Mouse (Mus musculus): ENCODE measurements around the gene Spats2l. TPM values are rescaled to one million over a fixed set of nuclear protein-coding genes. Genes with fewer than 3 reads are reported as not detected.
A peak's percentile ranks its signal among the peaks of the same experiment; 100 is the strongest.

Gene Spats2l
- polyA plus RNA-seq, 2 experiments, result 2.8 to 7.6 TPM

- Histone ChIP-seq H3K9ac (replicated peaks) (no peak overlapping the region), H3K4me2 (ENCODE audit: low read depth) (no peak overlapping the region), H3K4me3 (ENCODE audit: insufficient read depth in 1 of 2, low read depth in 2 of 2, low read length in 2 of 2) (no peak overlapping the region), H3K36me3 (replicated peaks; ENCODE audit: control insufficient read depth, insufficient read depth, low read depth) (no peaks in the 10 kb centered on the region), H3K27me3 (ENCODE audit: control insufficient read depth, insufficient read depth, low read length) (no peaks in the 10 kb centered on the region), H3K4me1 (replicated peaks; ENCODE audit: control insufficient read depth in 2 of 2, insufficient read depth in 2 of 2, low read length in 1 of 2) (no peaks in the 10 kb centered on the region), H3K9me3 (ENCODE audit: control insufficient read depth, low read length) (no peaks in the 10 kb centered on the region), H3K27ac (no peak overlapping the region)
- ATAC-seq (ENCODE audit: insufficient read depth) (no peak), DNase-seq (ENCODE audit: low read depth in 3 of 3, low spot score in 3 of 3) (no peak)
- 46% methylated on average over 3 of the region's 3 CpGs for WGBS (ENCODE audit: insufficient replicate concordance)
- TF ChIP-seq CTCF (IDR thresholded peaks at IDR 0.05; ENCODE audit: low read depth) (no peak), EP300 (IDR thresholded peaks at IDR 0.05; ENCODE audit: low read depth) (no peak)
These were observed 22.2 kb upstream of the Spats2l start for GRCm38 (mm10) chr1:57751781-57752180.

GRCm38 (mm10) chr1:57766396-57766795, 7.6 kb upstream of the Spats2l start:
- Histone ChIP-seq H3K27me3 (ENCODE audit: control insufficient read depth, insufficient read depth, low read length) (no peaks in the 10 kb centered on the region), H3K4me1 (replicated peaks; ENCODE audit: control insufficient read depth in 2 of 2, insufficient read depth in 2 of 2, low read length in 1 of 2) (no peaks in the 10 kb centered on the region), H3K36me3 (replicated peaks; ENCODE audit: control insufficient read depth, insufficient read depth, low read depth) (no peaks in the 10 kb centered on the region), H3K4me2 (ENCODE audit: low read depth) (no peak overlapping the region), H3K9ac (replicated peaks) (no peak overlapping the region), H3K27ac (no peak overlapping the region), H3K9me3 (ENCODE audit: control insufficient read depth, low read length) (no peaks in the 10 kb centered on the region), H3K4me3 (ENCODE audit: insufficient read depth in 1 of 2, low read depth in 2 of 2, low read length in 2 of 2) (no peak overlapping the region)
- DNase-seq (ENCODE audit: low read depth in 3 of 3, low spot score in 3 of 3) (no peak), ATAC-seq (ENCODE audit: insufficient read depth) (no peak)
- no peak for TF ChIP-seq EP300 (IDR thresholded peaks at IDR 0.05; ENCODE audit: low read depth)
- TF ChIP-seq CTCF (IDR thresholded peaks at IDR 0.05; ENCODE audit: low read depth), result no peak
- 76% methylated on average over 7 of the region's 7 CpGs for WGBS (ENCODE audit: insufficient replicate concordance)

GRCm38 (mm10) chr1:57773326-57773725, 636 bp upstream of the Spats2l start:
- no peak for TF ChIP-seq CTCF (IDR thresholded peaks at IDR 0.05; ENCODE audit: low read depth)
- TF ChIP-seq EP300 (IDR thresholded peaks at IDR 0.05; ENCODE audit: low read depth), result no peak
- H3K9ac ChIP-seq (replicated peaks), result no peak overlapping the region
- no peak for ATAC-seq (ENCODE audit: insufficient read depth)
- WGBS (ENCODE audit: insufficient replicate concordance), result 53% methylated on average over 5 of the region's 5 CpGs
- H3K27ac ChIP-seq, result no peak overlapping the region
- DNase-seq (ENCODE audit: low read depth in 3 of 3, low spot score in 3 of 3), result no peak
- H3K4me1 ChIP-seq (replicated peaks; ENCODE audit: control insufficient read depth in 2 of 2, insufficient read depth in 2 of 2, low read length in 1 of 2), result 0 out of 4 replicates have a peak, but pooled peaks cover 0 to 2% of the 10 kb centered on the region in 2 experiments
- no peak overlapping the region for H3K4me2 ChIP-seq (ENCODE audit: low read depth)
- H3K9me3 ChIP-seq (ENCODE audit: control insufficient read depth, low read length), result no peaks in the 10 kb centered on the region
- H3K36me3 ChIP-seq (replicated peaks; ENCODE audit: control insufficient read depth, insufficient read depth, low read depth), result no peaks in the 10 kb centered on the region
- H3K4me3 ChIP-seq (ENCODE audit: insufficient read depth in 1 of 2, low read depth in 2 of 2, low read length in 2 of 2), result no peak overlapping the region
- peaks cover 27% of the 10 kb centered on the region for H3K27me3 ChIP-seq (ENCODE audit: control insufficient read depth, insufficient read depth, low read length)

- H3K4me1 ChIP-seq (replicated peaks; ENCODE audit: control insufficient read depth in 2 of 2, insufficient read depth in 2 of 2, low read length in 1 of 2), result 0 out of 4 replicates have a peak, but pooled peaks cover 0 to 2% of the 10 kb centered on the region in 2 experiments
- peaks cover 27% of the 10 kb centered on the region for H3K27me3 ChIP-seq (ENCODE audit: control insufficient read depth, insufficient read depth, low read length)
- H3K9ac ChIP-seq (replicated peaks), result peak overlapping the region; percentile 27; the same call in 1 of the 2 replicates
- no peak for TF ChIP-seq EP300 (IDR thresholded peaks at IDR 0.05; ENCODE audit: low read depth)
- TF ChIP-seq CTCF (IDR thresholded peaks at IDR 0.05; ENCODE audit: low read depth), result no peak
- no peaks in the 10 kb centered on the region for H3K36me3 ChIP-seq (replicated peaks; ENCODE audit: control insufficient read depth, insufficient read depth, low read depth)
- no peak overlapping the region for H3K27ac ChIP-seq
- DNase-seq (ENCODE audit: low read depth in 3 of 3, low spot score in 3 of 3) (no peak), ATAC-seq (ENCODE audit: insufficient read depth) (peak; percentile 67)
- H3K4me2 ChIP-seq (ENCODE audit: low read depth), result peak overlapping the region; percentile 52
- H3K9me3 ChIP-seq (ENCODE audit: control insufficient read depth, low read length), result no peaks in the 10 kb centered on the region
- H3K4me3 ChIP-seq (ENCODE audit: insufficient read depth in 1 of 2, low read depth in 2 of 2, low read length in 2 of 2), result peak overlapping the region; percentile 54 to 58
- WGBS (ENCODE audit: insufficient replicate concordance), result under 1% methylated on average over 102 of the region's 113 CpGs
These were observed 920 bp downstream of the Spats2l start for GRCm38 (mm10) chr1:57774668-57775495.

GRCm38 (mm10) chr1:57775496-57775790, 1.5 kb downstream of the Spats2l start:
- DNase-seq (ENCODE audit: low read depth in 3 of 3, low spot score in 3 of 3) (no peak), ATAC-seq (ENCODE audit: insufficient read depth) (no peak)
- 0 out of 4 replicates have a peak, but pooled peaks cover 0 to 2% of the 10 kb centered on the region in 2 experiments for H3K4me1 ChIP-seq (replicated peaks; ENCODE audit: control insufficient read depth in 2 of 2, insufficient read depth in 2 of 2, low read length in 1 of 2)
- H3K36me3 ChIP-seq (replicated peaks; ENCODE audit: control insufficient read depth, insufficient read depth, low read depth), result no peaks in the 10 kb centered on the region
- TF ChIP-seq EP300 (IDR thresholded peaks at IDR 0.05; ENCODE audit: low read depth), result no peak
- TF ChIP-seq CTCF (IDR thresholded peaks at IDR 0.05; ENCODE audit: low read depth), result no peak
- no peaks in the 10 kb centered on the region for H3K9me3 ChIP-seq (ENCODE audit: control insufficient read depth, low read length)
- H3K4me2 ChIP-seq (ENCODE audit: low read depth), result peak overlapping the region; percentile 52
- H3K27ac ChIP-seq, result no peak overlapping the region
- 1% methylated on average over 14 of the region's 14 CpGs for WGBS (ENCODE audit: insufficient replicate concordance)
- peak overlapping the region; percentile 27; the same call in 1 of the 2 replicates for H3K9ac ChIP-seq (replicated peaks)
- peaks cover 27% of the 10 kb centered on the region for H3K27me3 ChIP-seq (ENCODE audit: control insufficient read depth, insufficient read depth, low read length)
- H3K4me3 ChIP-seq (ENCODE audit: insufficient read depth in 1 of 2, low read depth in 2 of 2, low read length in 2 of 2), result peak overlapping the region; percentile 54 to 58

All from liver, embryonic 14.5 days (tissue).